Mouse (Mus musculus) neural tube, embryonic 15.5 days (tissue): ENCODE measurements around the gene Gnao1. TPM values are rescaled to one million over a fixed set of nuclear protein-coding genes. Genes with fewer than 3 reads are reported as not detected.

Experiments
- ATAC-seq: fragments of 200-750 bp; cut with Nextera tagmentation; 2 replicates; pipeline ENCODE4 v1.8.0; 2017; ENCODE audit warnings: mild to moderate bottlenecking, moderate TSS enrichment, moderate library complexity; ENCODE audit not compliant: low FRiP score
- H3K27ac ChIP-seq: fragments of 300-500 bp; sonication (generic); replicated peaks from 2 replicates; pipeline ENCODE4 v1.5.1; 2015; ENCODE audit warnings: mild to moderate bottlenecking, inconsistent platforms
- H3K27me3 ChIP-seq: fragments of 300-500 bp; sonication (generic); replicated peaks from 2 replicates; pipeline ENCODE4 v1.6.1; 2015; ENCODE audit warnings: inconsistent platforms
- H3K36me3 ChIP-seq: fragments of 300-500 bp; sonication (generic); 2 replicates; pipeline ENCODE4 v1.6.1; 2015; ENCODE audit warnings: inconsistent platforms
- H3K4me1 ChIP-seq: fragments of 300-500 bp; sonication (generic); 2 replicates; pipeline ENCODE4 v1.6.1; 2015; ENCODE audit warnings: inconsistent platforms
- H3K4me2 ChIP-seq: fragments of 300-500 bp; sonication (generic); 2 replicates; pipeline ENCODE4 v1.6.1; 2015; ENCODE audit warnings: inconsistent platforms, mild to moderate bottlenecking, moderate library complexity
- H3K4me3 ChIP-seq: fragments of 300-500 bp; sonication (generic); replicated peaks from 2 replicates; pipeline ENCODE4 v1.5.1; 2015; ENCODE audit warnings: mild to moderate bottlenecking, inconsistent platforms
- H3K9ac ChIP-seq: fragments of 300-500 bp; sonication (generic); replicated peaks from 2 replicates; pipeline ENCODE4 v1.6.1; 2015; ENCODE audit warnings: mild to moderate bottlenecking, inconsistent platforms
- H3K9me3 ChIP-seq: fragments of 300-500 bp; sonication (generic); replicated peaks from 2 replicates; pipeline ENCODE4 v1.6.1; 2016; ENCODE audit warnings: inconsistent platforms
- WGBS: fragments of 180-500 bp; shearing (Covaris S2); methylation state at CpG from one replicate; pipeline ENCODE4 v1.1.7; 2015; ENCODE audit warnings: mixed read lengths; 5-methylcytosine and 5-hydroxymethylcytosine counted together
- polyA plus RNA-seq: library from polyadenylated mRNA; unstranded; fragments of >200 nt; fragmentation: Nextera tagmentation; extraction: Ambion mirVana; gene quantifications from 2 replicates; pipeline ENCODE4 v1.2.1, GENCODE M21; 2015

Gene Gnao1
- polyA plus RNA-seq, 1 experiment from 2014 or later = 251 TPM

DNA sequence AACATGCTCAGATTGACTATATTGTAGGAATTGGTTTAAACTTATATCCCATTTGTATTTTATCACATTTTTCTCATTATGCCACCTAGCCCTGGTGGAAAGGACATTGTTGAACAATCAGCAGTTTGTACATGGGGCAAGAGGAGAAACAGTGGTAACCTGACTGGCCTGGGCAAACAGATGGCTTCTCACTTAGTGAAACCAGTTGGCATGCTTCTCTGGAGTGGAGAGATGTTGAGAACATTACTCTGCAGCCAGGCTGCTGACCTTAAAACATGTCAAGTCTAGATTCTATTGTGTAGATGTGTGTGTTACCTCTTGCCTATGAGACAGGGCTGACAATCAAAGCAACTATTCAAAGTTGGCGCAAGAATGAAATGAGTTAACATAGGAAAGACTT lies 7.6 kb downstream of the Gnao1 start:
- ATAC-seq = no peak
- no peak overlapping the region for H3K9ac ChIP-seq
- H3K4me2 ChIP-seq = no peak overlapping the region
- no peak overlapping the region for H3K27ac ChIP-seq
- H3K4me1 ChIP-seq = peaks cover 48% of the 10 kb centered on the region
- H3K27me3 ChIP-seq = no peaks in the 10 kb centered on the region
- no peak overlapping the region for H3K4me3 ChIP-seq
- WGBS = 95% methylated on average over 1 of the region's 1 CpGs
- H3K9me3 ChIP-seq = no peaks in the 10 kb centered on the region
- H3K36me3 ChIP-seq = peaks cover 18% of the 10 kb centered on the region

DNA sequence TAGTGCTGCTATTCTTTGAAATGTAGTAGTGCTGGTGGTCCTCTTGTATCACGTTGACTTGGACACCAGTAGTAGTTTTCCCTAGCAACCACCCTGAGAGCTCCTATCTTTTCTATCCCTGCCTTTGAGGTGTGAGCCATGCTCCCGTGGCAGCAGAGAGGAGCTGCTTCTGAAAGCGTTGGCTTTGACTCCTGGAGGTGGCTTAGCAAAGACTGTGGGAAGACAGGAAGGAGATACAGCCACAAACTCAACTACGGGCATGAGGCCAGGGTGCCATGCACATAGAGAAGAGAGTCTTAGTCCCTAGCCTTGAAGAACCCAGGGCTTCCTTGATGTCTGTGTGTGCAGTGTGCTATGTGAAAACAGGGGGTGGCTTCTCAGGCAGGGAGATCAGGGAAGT lies 10.2 kb downstream of the Gnao1 start:
- no peak for ATAC-seq
- Histone ChIP-seq H3K27ac (no peak overlapping the region), H3K9ac (no peak overlapping the region), H3K4me2 (no peak overlapping the region), H3K36me3 (peaks cover 24% of the 10 kb centered on the region), H3K4me1 (peaks cover 36% of the 10 kb centered on the region), H3K27me3 (no peaks in the 10 kb centered on the region), H3K4me3 (no peak overlapping the region), H3K9me3 (no peaks in the 10 kb centered on the region)
- 83% methylated on average over 4 of the region's 4 CpGs for WGBS

DNA sequence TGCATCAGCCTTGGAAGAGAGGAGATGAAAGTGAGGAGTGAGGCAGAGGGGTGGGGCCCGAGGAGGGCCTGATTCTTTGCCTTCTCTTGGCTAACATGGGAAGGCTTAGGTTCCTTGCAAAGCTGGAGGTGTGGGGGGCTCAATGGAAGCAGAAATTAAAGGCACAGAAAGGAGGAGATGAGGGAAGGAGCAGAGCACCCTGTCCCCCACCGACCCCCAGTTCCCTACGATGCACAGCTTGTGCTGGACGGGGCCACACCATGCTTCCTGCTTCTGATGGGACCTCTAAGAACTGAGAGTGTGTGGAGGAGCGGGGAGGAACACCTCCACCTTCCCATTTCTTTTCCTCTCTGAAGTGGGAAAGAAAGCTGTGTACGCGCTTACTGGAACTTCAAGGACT lies 11.6 kb downstream of the Gnao1 start:
- WGBS = 92% methylated on average over 7 of the region's 7 CpGs
- H3K36me3 ChIP-seq = peaks cover 28% of the 10 kb centered on the region
- H3K4me3 ChIP-seq = no peak overlapping the region
- no peak for ATAC-seq
- peaks cover 22% of the 10 kb centered on the region for H3K4me1 ChIP-seq
- no peak overlapping the region for H3K4me2 ChIP-seq
- H3K9ac ChIP-seq = no peak overlapping the region
- no peak overlapping the region for H3K27ac ChIP-seq
- H3K27me3 ChIP-seq = no peaks in the 10 kb centered on the region
- H3K9me3 ChIP-seq = no peaks in the 10 kb centered on the region

DNA sequence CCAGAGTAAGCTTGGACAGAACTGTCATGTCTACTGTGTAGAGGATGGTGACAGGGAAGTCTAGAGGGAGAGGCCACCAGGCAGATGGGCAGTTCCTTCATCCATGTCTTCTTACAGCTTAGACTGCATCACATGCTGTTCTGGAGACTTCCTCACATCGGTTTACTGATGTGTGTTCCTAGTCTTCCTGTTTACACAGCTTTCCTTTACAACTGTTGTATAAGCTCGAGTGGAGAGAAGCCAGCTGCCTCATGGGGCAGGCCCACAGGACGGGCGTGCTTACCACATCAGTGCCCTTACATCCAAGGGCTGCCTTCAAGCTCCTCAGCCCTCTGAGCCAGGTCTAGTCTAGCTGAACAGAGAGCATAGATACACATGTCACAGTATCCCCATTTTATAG lies 15.6 kb downstream of the Gnao1 start:
- WGBS = 66% methylated on average over 4 of the region's 4 CpGs

DNA sequence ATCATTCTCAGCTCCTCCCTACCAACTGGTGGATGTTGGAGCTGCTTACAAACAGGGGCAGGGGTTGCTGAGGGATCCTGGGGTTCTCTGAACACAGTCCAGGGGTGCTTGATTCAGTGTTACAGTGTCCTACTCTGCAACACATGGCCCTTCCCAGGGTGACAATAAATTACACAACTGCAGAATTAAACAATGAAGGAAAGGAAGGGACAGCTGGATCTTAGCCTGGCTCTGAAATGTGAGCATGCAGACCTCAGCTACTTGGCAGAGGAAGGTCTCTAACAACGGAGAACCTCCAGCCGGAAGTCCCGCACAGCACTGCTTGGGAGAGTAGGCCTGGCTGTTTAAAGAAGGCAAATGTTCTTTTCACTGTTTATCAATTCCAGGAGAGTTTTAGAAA lies 20.9 kb downstream of the Gnao1 start:
- H3K36me3 ChIP-seq = peaks cover 4% of the 10 kb centered on the region; the same call in 1 of the 2 replicates
- no peak overlapping the region for H3K9ac ChIP-seq
- peaks cover 57% of the 10 kb centered on the region for H3K4me1 ChIP-seq
- H3K4me3 ChIP-seq = no peak overlapping the region
- no peaks in the 10 kb centered on the region for H3K9me3 ChIP-seq
- no peaks in the 10 kb centered on the region for H3K27me3 ChIP-seq
- 56% methylated on average over 3 of the region's 3 CpGs for WGBS
- ATAC-seq = peak; percentile 56
- H3K4me2 ChIP-seq = no peak overlapping the region
- peak overlapping the region; percentile 56; the same call in 1 of the 2 replicates for H3K27ac ChIP-seq

More for the DNA sequence above, 15.6 kb downstream of the Gnao1 start:
- Histone ChIP-seq H3K27me3 (no peaks in the 10 kb centered on the region), H3K9ac (no peak overlapping the region), H3K9me3 (no peaks in the 10 kb centered on the region), H3K4me2 (no peak overlapping the region), H3K36me3 (peaks cover 15% of the 10 kb centered on the region; the same call in 1 of the 2 replicates), H3K4me3 (no peak overlapping the region), H3K4me1 (peaks cover 11% of the 10 kb centered on the region), H3K27ac (no peak overlapping the region)
- ATAC-seq = no peak

DNA sequence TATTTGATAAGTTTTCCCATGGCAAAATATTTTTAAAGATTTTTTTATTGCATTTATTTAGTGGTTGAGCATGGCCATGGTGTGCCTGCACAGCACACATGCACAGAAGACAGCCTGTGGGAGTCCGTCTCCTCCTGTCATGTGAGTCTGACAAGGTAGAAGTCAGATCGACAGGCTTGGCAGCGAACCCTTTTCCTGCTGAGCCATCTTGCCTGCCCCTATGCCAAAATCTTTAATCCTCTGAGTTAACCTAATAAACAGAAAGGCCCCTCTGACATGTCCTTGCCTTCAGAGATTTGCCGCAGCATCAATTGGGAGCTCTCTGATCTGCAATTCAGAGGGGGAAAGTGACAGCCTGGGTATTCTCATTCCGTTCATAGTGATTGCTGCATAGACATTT lies 26.0 kb downstream of the Gnao1 start:
- Histone ChIP-seq H3K4me2 (no peak overlapping the region), H3K36me3 (no peaks in the 10 kb centered on the region), H3K4me1 (peaks cover 89% of the 10 kb centered on the region), H3K9ac (no peak overlapping the region), H3K27ac (no peak overlapping the region), H3K4me3 (no peak overlapping the region), H3K9me3 (no peaks in the 10 kb centered on the region), H3K27me3 (no peaks in the 10 kb centered on the region)
- 73% methylated on average over 5 of the region's 5 CpGs for WGBS
- ATAC-seq = no peak

DNA sequence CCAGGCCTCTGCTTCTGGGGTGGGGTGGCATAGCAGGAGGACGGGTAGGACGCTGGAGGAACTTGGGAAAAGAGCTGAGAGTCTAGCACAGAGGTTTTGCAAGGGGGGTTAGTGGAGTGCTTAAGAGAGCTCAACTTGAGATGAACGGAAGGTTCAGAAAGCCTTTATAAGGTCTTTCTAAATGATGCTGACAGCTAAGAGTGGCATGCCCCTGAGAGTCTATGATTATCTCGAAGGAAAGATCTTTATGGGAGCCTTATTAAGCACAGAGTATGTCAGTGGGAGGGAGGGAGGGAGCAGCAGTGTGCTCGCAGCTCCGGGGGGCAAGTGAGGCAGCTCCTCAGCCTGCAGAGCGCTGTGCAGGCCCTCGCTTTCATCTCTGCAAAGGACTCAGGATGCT lies 29.3 kb downstream of the Gnao1 start:
- 38% methylated on average over 8 of the region's 8 CpGs for WGBS
- H3K27ac ChIP-seq = no peak overlapping the region

DNA sequence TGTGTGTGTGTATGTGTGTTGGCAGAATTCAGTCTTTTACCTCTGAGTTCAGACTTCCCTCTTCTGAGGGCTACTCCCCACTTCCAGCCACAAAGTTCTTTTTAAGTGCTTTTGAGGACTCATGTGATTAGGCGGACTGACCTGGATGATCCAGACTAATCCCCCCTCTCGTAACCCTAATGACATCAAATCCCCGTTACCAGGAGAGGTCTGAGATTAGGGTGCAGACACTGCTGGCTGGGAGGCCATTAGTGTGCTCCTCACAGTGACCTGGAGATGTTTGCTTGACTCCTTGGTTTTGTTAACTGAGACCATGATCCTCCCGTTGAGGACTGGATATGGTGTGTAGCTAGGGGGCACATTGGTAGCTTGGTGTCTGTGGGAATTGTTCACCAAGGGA lies 30.7 kb downstream of the Gnao1 start:
- H3K4me1 ChIP-seq = peaks cover 82% of the 10 kb centered on the region
- 0 out of 2 replicates have a peak, but pooled peaks have one; percentile 3 for ATAC-seq
- H3K4me3 ChIP-seq = no peak overlapping the region
- no peaks in the 10 kb centered on the region for H3K36me3 ChIP-seq
- H3K9ac ChIP-seq = no peak overlapping the region
- WGBS = 68% methylated on average over 4 of the region's 4 CpGs
- H3K27ac ChIP-seq = peak overlapping the region; percentile 66; the same call in 1 of the 2 replicates
- no peaks in the 10 kb centered on the region for H3K27me3 ChIP-seq
- no peaks in the 10 kb centered on the region for H3K9me3 ChIP-seq
- 0 out of 2 replicates have a peak overlapping the region, but pooled peaks have one; percentile 15 for H3K4me2 ChIP-seq

More for the DNA sequence above, 29.3 kb downstream of the Gnao1 start:
- no peak overlapping the region for H3K9ac ChIP-seq
- H3K27me3 ChIP-seq = no peaks in the 10 kb centered on the region
- no peak for ATAC-seq
- H3K36me3 ChIP-seq = no peaks in the 10 kb centered on the region
- no peak overlapping the region for H3K4me2 ChIP-seq
- H3K4me1 ChIP-seq = peaks cover 89% of the 10 kb centered on the region
- H3K9me3 ChIP-seq = no peaks in the 10 kb centered on the region
- no peak overlapping the region for H3K4me3 ChIP-seq

DNA sequence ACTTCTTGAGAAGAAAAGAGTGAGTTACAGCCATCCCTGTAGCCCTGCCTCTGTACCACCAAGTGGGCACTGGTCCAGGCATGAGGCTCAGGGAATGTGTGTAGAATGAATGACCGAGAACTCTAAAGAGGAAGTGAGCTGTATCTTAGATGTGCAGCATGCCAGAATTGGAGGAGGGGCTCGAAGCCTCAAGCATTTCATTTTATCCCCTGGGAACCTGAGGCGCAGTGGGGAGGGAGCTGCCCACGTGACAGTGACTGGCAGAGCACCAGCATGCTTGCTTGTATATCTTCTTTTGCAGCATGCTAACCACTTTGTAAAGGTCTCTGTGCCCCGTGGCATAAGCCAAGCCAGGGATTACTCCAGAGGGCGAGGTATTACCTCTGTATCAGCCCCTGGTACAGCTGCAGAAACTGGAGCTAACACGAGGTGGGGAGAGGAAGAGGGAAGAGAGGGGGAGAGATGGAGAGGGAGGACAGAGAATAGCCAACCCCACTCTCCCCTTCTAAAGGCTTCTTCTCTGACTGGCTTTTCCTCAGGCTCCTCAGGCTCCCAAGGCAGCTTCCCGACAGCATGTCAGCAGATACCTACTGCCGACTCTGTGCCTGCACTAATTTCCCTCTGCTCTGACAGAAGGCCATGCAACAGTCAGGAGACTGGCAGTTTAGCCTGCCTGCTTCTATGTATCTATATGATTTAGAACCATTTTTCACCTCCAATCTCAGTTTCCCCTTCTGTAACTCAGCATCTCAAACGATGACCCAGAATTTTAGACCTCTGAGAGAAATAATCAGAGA lies 31.4 kb downstream of the Gnao1 start:
- Histone ChIP-seq H3K4me2 (0 out of 2 replicates have a peak overlapping the region, but pooled peaks have one; percentile 15), H3K9me3 (no peaks in the 10 kb centered on the region), H3K27me3 (no peaks in the 10 kb centered on the region), H3K4me1 (peaks cover 76% of the 10 kb centered on the region), H3K27ac (peak overlapping the region; percentile 66), H3K36me3 (no peaks in the 10 kb centered on the region), H3K4me3 (no peak overlapping the region), H3K9ac (no peak overlapping the region)
- peak; percentile 58 for ATAC-seq
- 22% methylated on average over 10 of the region's 10 CpGs for WGBS

DNA sequence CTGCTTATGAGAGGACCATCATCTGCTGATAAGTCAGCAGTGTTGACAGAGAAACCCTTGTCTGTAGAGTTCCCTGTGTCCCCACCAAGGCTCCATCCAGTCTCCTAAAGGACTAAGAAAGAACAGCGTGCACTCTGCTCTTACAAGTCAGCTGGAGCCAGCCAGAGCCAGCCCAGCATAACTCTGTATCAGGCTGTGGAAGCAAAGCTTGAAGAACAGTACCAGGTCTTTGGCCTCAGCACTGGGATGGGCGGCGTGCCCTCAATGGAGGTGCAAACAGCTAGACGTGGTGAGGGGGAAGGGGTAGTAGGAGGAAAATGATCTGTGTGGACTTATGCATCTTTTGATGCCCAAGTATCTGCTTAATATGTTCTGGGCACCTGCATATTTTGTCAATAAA lies 32.8 kb downstream of the Gnao1 start:
- Histone ChIP-seq H3K4me2 (no peak overlapping the region), H3K9me3 (no peaks in the 10 kb centered on the region), H3K4me1 (peaks cover 70% of the 10 kb centered on the region), H3K9ac (no peak overlapping the region), H3K27me3 (no peaks in the 10 kb centered on the region), H3K4me3 (no peak overlapping the region), H3K27ac (no peak overlapping the region; the same call in 1 of the 2 replicates), H3K36me3 (no peaks in the 10 kb centered on the region)
- no peak for ATAC-seq
- WGBS = 94% methylated on average over 4 of the region's 4 CpGs

DNA sequence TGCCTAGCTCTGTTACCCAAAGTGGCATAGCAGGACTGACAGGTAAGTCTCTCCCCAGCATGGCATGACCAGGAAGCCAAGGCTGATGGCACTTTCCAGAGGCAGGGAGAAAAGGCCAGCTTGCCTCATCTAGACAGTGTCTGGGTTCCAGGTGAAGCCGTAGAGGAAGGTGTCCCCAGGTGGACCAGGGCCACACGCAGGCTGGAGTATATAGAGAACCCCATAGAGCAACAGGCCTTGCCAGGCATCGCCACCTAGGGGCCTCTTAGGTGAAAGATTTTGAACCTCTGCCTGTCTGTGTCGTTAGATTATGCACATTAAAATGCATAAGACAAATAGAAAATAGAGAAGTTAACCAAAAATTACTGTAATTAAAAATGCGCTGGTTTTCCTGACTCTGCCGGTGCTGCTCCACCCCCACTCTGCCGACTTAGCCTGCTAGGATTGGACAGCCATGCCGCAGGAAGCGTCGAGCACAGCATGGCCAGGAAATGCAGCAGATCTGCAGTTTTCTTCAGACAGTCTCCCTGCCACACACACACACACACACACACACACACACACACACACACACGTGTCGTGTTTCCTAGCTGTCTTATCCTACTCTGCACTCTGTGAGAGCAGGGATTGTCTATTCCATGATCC lies 34.2 kb downstream of the Gnao1 start:
- H3K4me1 ChIP-seq = peaks cover 60% of the 10 kb centered on the region
- 50% methylated on average over 12 of the region's 12 CpGs for WGBS

DNA sequence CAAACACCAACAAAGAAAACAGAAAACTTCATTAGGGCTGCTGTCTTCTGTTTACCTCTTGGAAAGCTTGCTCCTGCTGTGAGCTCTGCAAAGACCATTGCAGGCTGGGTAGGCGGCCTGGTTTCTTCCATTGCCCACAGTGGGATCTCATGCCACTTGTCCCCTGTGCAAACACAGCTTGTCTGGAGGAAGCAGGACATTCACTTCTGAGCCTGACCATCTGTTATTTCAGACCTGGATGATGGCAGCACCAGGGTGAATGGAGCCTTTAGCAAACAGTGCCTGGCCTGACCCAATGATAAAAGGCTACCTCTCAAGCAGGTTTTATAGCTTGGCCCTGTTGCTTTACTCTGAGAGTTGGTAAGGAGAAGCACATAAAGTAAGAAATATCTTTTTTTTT lies 35.4 kb downstream of the Gnao1 start:
- Histone ChIP-seq H3K9ac (no peak overlapping the region), H3K9me3 (no peaks in the 10 kb centered on the region), H3K27ac (no peak overlapping the region), H3K36me3 (no peaks in the 10 kb centered on the region), H3K4me3 (no peak overlapping the region), H3K27me3 (no peaks in the 10 kb centered on the region), H3K4me2 (no peak overlapping the region), H3K4me1 (peaks cover 48% of the 10 kb centered on the region)
- WGBS = 82% methylated on average over 1 of the region's 1 CpGs
- ATAC-seq = no peak

More for the DNA sequence above, 34.2 kb downstream of the Gnao1 start:
- no peak overlapping the region for H3K4me2 ChIP-seq
- no peak overlapping the region for H3K4me3 ChIP-seq
- H3K9me3 ChIP-seq = no peaks in the 10 kb centered on the region
- ATAC-seq = no peak
- H3K27me3 ChIP-seq = no peaks in the 10 kb centered on the region
- no peak overlapping the region for H3K27ac ChIP-seq
- no peak overlapping the region for H3K9ac ChIP-seq
- H3K36me3 ChIP-seq = no peaks in the 10 kb centered on the region
